Mouse (Mus musculus) heart, adult 2 months (tissue): ENCODE results near the gene Tcte1.

Experiments used
- CTCF ChIP-seq: fragments of 200-600 bp; IDR thresholded peaks from 2 replicates; pipeline ENCODE4 v1.8.1; 2022; ENCODE audit warnings: antibody characterized with exemption, mild to moderate bottlenecking, moderate library complexity
- EP300 ChIP-seq: fragments of 200-500 bp; IDR thresholded peaks from 2 replicates; pipeline ENCODE4 v1.6.1; 2011; ENCODE audit warnings: low read depth, low read length, control low read depth; ENCODE audit not compliant: insufficient read depth

DNA sequence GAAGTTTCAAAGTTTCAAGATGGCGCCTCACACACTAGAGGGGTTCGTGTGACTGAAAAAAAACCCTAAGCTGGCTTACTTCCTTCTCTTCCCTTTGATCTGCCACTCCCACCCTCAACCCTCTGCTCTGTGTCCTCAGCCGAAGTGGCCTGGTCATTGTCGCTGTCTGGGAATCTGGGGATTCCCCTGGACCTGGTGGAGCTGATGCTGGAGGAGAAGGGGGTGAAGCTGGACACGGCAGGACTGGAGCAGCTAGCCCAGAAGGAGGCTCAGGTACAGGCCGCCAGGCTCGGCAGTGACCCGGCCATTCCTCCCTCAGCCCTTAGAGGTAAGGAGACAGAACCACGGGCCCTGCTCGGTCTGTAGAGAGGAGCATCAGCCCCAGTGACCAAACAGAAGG lies 7.4 kb upstream of the Tcte1 start:
- TF ChIP-seq EP300 (no peak), CTCF (no peak)
